Mouse (Mus musculus): Measurements from ENCODE around the gene Hpse.

- TF ChIP-seq CTCF (IDR thresholded peaks at IDR 0.05; ENCODE audit: low read depth) = no peak
- no peak for TF ChIP-seq EP300 (IDR thresholded peaks at IDR 0.05; ENCODE audit: low read depth)
Measured at GRCm38 (mm10) chr5:100636794-100637544, 82.5 kb downstream of the Hpse start.
